Mouse (Mus musculus): ENCODE data around the gene Bag5.

The Bag5 gene

DNA sequence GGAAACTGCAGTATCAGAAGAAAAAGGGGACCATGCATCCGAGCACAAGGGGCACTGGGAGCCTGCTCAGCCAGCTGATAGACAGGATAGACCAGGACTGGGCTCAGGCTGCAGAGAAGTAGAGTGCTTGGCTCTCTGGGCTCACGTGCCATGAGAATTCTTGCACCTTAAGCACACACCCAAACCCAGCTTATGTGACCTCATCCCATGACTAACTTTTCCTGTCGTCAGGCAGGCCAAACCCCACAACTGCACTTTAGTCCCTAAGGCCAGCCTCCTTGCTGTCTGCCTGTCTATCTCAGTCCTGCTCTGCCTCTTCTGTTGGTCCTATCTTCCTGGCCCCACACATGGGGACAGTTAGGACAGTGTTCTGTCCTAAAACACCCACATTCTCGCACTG is 15.3 kb downstream of the Bag5 start:
- no peak for DNase-seq (ENCODE audit: low read depth)

DNA sequence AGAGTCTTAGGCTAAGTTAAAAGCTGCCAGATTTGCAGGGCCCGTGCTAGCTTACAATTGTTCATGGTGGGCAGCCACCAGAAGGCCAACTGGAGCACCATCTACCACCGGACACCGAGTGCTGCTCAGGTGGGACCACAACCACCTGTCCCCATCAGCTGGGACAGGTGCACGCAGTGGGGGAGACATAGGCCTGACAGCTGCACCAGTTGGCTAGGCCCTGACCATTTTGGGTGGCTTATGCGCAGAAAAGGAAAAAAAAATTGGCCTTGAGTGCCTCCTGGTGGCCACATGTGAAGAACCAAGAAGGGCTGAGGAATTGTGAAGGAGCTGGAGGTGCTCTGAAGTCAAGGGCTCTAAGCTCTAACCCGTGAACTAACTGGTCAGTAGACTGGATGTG is 16.8 kb downstream of the Bag5 start:
- DNase-seq (ENCODE audit: low read depth): peak; percentile 62

- DNase-seq (ENCODE audit: low read depth): no peak
Observed at GRCm38 (mm10) chr12:111694880-111695804, 17.9 kb downstream of the Bag5 start.

DNA sequence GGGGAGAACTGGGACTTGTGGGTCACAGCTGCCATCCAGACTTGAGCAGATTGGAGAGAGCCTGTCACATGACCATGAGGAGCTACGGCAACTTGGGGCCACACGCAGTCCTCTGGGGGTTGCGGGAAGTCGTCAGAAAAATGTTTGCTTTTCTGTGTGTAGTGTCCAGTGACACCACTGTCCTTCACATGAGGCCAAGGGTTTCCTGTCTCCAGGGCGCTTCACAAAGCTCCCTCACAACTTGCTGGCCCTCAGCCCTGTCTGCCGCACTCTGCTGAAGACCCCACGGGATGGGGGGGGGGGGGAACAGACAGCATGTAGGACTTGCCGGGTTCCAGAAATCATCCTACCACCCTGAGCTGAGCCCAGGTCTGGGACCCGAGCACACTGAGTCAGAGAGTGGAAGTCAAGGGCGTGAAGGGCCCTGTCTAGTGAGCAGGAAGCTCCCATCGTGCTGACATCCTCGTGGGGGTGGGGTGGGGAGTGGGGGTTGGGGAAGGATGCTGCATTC is 18.7 kb downstream of the Bag5 start:
- DNase-seq (ENCODE audit: low read depth): no peak

DNA sequence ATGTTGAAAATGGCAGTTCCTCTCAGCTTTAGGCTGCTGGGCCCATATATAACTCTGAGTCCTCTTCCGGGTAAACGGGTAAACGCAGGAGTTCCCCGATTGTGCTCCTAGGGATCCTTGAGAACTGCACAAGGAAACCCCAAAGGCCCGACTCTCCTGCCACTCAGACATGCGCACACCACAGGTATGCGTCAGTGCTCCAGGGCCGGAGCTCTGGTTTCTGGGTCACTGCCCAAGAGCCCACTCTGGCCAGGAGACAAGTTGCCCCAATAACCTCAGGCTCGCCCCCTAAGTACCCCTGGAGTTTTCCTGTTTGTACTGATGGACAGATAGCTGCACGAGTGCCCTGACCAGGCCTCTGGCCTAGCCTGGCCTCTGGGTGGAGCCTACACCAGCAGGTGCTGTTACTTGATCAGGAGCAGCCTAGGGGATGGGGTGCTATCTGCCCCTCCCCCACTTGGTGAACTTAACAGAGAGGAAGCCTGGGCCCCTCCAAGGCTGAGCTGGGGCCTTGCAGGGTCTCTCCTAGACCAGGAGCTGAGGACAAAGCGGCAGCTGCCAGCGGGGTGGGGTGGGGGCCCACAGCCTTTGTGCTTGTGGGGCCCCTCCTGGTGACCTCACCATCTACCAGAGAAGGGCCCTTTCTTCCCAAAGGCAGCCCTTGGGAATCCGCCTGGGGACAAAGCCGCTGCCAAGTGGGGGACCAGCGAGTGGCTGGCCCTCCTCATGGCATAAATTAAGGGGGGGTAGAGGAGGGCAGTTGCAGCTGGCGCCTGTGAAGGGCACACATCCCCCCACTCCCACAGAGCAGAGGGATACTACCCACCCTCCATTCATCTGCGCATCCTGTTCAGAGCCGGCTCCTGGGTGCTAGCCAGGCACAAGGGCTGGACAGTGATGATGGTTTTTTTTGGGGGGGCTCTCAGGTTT is 19.5 kb downstream of the Bag5 start:
- no peak for DNase-seq (ENCODE audit: low read depth)

DNA sequence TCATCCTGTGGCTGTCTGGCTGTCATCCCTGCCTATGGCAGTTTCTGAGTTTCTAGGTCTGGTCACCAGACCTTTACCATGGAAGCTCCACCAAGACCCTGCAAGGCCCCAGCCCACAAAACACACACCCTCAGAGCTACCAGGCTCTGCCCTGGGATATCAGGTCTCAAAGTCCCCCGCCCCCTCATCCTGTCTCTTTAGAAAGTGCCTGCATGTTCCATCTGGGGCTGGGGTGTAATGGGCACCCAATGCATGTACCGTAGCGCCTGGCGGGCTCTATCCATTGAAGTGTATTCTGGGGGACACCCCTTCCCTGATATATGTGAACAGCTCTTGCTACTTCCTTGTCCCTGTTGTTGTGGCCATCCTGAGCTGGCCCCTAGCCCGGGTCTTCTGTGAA is 20.2 kb downstream of the Bag5 start:
- DNase-seq (ENCODE audit: low read depth): no peak

- DNase-seq (ENCODE audit: low read depth): no peak
Observed at GRCm38 (mm10) chr12:111691346-111691872, 21.6 kb downstream of the Bag5 start.

DNA sequence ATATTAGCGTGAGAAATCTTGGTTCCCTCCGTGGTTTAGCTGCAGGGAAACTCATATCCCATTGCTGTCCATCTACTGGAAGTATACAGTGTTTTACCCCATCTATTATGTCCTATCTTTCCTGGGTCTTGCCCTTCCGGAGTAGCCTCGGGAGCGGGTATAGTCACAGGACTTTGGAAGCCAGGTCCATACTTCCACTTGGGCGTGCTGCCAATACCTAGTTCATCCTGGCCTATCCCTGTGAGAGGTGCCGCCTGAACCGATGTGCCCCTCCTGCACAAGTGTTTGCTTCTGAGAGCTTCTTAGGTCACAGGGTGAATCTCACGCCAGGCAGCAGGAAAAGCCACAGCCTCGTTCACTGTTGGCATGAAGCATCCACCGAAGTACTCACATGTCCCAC is 23.6 kb downstream of the Bag5 start:
- no peak for DNase-seq (ENCODE audit: low read depth)

GRCm38 (mm10) chr12:111688069-111688428 is 25.0 kb downstream of the Bag5 start:
- DNase-seq (ENCODE audit: low read depth): no peak

DNA sequence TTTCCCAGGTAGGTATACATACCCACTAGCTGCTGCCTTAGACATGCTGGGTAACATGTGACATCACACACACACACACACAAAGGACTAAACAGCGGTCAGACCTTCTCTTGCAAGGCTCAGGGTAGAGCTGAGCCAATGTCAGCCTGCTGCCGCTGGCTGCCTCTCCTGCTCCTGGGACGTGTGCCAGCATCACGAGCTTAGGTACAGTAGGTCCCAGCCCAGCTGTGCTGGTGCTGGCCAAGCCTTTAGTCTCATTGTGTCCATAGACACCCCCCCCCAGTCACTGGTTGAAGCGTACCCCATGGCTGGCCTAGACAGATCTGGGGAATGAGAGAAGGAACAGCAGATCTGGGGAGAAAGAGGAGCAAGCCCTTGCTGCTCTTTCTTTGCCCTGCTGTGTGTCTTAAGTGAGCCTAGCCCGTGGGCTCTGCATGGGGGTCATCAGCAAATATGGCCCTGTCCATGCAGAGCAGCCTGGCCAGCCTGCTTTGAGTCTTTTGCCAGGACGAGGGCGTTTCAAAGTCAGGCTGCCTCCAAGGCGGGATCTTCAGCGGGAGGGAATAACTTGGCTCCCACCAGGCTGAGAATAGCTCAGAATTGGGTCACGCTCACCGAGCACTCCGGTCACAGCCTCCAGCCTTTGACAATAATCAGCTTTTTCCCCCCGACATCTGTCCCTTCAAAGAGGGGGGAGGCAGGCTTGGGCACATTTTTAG is 25.5 kb downstream of the Bag5 start:
- no peak for DNase-seq (ENCODE audit: low read depth)

DNA sequence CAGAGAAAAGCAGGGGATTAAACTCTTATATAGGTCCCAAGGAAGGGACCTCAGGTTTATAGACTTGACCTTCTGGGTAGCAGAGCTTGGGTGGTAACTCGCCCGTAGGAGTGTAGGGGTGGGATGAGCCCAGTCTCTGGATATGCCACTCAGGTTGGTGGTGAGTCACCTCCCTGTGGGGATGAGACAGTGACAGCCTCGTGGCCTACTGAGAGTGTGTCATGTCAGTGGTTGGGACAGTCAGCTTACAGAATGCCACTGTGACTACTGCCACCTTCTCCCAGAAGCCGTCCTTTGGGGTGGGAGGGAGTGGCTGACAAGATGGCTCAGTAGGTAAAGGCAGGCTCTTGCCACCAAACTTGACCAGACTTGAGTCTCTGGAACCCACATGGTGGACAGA is 26.7 kb downstream of the Bag5 start:
- DNase-seq (ENCODE audit: low read depth): no peak

DNA sequence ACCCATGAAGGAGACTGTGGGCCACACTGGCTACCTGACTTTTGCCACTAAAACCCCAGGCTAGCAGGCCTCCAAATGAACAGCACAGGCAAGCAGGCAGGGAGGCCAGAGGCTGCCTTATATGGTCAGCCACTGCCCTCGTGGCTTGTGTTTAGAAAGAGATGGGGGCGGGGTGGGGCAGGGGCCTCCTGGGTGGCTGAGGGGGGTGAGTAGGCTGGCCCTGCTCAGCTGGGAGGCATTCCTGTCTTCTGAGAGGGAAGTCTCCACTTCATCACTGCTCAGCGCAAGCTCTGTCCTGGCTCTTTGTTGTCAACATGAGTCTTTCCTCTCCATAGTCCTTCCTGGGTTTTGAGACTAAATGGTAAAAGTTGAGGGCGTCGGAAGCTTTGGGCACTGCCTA is 30.3 kb downstream of the Bag5 start:
- DNase-seq (ENCODE audit: low read depth): no peak

GRCm38 (mm10) chr12:111682003-111682402 is 31.1 kb downstream of the Bag5 start:
- DNase-seq (ENCODE audit: low read depth): no peak

GRCm38 (mm10) chr12:111681305-111681704 is 31.8 kb downstream of the Bag5 start:
- no peak for DNase-seq (ENCODE audit: low read depth)

DNA sequence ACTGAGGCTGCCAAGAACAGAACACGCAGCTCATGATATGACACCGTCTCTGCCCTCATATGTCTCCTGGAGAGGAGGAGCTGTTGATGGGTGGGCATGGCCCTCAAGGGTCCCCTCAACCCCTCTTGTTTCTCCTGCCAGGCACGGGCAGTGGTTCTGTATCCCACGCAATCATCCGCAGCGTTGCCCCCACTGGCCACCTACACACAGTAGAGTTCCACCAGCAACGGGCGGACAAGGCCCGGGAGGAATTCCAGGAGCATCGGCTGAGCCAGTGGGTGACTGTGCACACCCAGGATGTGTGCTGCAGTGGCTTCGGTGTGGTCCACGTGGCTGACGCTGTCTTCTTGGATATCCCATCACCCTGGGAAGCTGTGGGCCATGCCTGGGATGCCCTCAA is 32.4 kb downstream of the Bag5 start:
- DNase-seq (ENCODE audit: low read depth): no peak

DNA sequence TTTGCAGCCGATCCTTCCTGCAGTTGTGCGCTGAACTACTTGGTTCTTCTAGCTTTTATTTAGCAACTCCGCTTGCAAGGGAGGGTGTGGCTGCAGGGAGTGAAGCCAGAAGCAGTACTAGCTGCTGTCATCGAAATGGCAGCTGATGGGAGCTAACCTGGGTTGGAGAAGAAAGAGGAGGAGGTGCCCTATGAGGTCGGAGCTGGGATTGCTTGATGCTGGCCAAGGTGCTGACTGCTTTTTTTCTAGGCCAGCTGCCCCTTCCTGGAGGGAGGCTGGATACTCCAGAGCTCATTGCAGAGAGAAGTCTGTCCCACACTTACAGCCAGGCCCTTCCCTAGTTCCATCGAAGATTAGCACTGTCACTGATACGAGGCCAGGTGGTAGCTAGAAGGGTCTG is 34.1 kb downstream of the Bag5 start:
- no peak for DNase-seq (ENCODE audit: low read depth)

- no peak for DNase-seq (ENCODE audit: low read depth)
Observed at GRCm38 (mm10) chr12:111678670-111678933, 34.5 kb downstream of the Bag5 start.

DNA sequence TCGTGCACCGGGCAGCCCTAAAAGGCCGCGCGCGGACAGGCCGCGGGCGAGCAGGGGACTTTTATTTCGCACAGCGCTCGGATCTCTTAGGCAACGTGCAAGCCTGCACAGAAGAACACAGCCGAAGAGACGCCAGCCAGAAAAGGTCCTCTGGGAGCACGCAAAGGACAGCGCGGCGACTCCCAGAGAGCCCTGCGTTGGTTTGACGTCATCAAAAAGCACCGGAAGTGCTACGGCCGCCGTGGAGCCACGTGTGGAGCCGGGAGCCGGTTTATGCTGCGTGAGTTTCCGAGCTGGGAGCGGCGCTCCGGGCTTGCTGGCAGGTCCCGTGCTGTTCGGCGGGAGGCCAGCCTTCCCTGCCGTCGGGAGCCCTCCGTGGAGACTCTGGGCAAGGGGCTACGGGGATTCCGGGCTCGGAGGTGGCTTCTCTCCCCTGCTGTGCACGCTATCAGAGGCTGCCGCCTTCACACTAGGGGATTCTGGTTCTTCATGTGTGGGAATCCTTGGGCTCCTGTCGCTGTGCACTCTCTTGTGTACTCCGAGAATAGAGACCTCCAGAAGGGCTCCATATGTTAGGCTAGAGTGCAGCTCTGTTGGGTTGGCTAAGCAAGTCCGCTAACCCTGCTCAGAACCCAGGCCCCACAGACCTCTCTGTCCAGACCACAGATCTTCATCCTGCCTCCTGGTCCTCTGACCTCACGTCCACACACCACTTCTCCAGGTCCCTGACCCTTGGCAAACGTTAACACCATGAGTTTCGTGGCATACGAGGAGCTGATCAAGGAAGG is 35.0 kb downstream of the Bag5 start, which contains the start of gene Trmt61a:
Gene Trmt61a, plus strand, starts transcription at position 224 of the 788 bp plus-strand sequence.
- DNase-seq (ENCODE audit: low read depth): peak; percentile 90

DNA sequence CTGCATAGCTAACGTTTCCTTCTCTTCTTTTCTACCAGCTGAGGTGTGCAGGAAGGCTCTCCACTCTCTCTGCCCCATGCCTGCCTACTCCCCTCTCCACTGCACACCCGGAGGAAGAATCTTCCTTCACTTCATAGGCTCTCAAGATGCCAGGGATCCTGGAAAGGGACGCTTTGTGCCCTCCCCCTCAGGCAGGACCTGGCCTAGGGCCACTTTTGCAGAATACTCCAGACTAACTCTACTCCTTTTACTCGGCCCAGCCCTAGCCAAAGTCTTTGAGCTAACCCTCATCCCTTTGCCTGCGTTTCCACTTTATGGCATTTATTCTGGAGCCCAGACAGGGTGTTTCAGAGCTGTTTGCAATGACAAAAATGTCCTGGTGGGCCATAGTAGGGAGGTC is 35.6 kb downstream of the Bag5 start:
- DNase-seq (ENCODE audit: low read depth): no peak

- DNase-seq (ENCODE audit: low read depth): no peak
Observed at GRCm38 (mm10) chr12:111675797-111676580, 37.1 kb downstream of the Bag5 start.
